Mouse (Mus musculus): ENCODE measurements at regions not wholly inside any gene's neighbourhood (a gene's known extent, or its start where the extent isn't known, plus 50 kb on each side); places are given as distances from the start of the nearest gene placed in this dataset.
"Not testable (repeated sequence)": the region's sequence is repeated elsewhere in the genome, so short reads cannot be mapped to it uniquely, and the experiment has no call there.

DNA sequence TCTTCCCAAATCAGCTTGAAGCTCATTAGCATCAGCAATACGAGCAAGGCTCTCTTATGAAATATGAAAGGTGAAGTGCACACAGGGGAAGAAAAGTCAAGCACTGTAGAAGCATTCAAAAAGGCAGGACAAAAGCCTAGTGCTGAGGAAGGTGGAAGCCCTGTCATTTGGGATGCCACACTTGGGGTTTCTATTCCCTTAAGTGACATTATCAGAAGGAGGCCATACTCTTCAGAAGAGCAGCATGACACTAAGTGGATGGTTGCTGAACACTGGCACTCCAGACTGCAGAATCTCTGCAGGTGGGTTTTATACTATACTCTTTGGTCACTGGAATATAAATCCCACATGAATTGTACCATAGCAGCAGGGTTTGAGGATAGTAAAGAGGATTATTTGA lies 120.4 kb upstream of the Pcsk1 start:
- DNase-seq, result no peak

- DNase-seq, result peak; percentile 13
Observed at GRCm38 (mm10) chr13:74955876-74956275, 133.8 kb upstream of the Pcsk1 start.

DNA sequence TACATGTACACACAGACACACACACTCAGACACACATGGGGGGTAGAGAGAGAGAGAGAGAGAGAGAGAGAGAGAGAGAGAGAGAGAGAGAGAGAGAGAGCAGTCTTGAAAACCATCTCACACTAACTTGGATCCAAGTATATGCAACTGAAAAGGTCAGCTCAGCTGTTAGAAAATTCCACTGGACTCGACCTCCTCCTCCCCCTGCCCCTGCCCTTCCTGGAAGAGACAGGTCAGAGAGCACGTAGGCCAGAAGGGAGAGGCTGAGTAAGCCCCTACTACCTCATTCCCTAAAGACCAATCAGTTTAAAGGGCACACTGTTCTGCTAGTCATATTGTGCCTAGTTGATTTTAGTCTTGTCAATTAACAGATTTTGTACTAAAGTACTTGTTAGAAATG lies 105.0 kb upstream of the Cast start:
- DNase-seq, result not testable (repeated sequence)

GRCm38 (mm10) chr13:74903213-74904055 lies 94.8 kb upstream of the Cast start:
- DNase-seq, result no peak

DNA sequence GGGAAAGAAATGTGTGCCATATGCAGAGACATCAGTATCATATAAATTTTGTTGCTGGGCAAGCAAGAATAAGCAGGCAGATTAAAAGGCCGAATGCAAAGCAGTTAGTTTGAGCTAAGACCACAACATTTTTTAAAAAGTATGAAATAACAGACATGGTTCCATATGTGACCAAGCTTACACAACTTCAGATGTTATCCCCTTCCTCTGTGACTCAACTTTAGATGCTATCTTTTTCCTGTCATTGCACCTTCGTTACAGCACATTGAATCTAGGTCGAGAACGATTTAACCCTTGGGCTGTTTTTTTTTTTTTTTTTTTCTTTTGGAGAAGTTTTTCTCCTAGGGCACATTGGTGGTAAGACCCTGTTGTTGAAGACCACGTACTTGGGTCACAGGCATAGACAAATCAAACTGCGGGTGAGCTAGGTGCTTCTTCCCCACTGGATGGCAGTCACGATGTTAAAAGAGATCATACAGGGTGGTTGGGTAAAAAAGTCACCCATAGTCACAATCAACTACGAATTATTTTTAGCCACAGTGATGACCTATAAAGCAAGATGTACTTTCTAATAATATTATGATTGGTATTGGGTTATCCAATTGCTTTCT lies 81.4 kb upstream of the Cast start:
- DNase-seq, result no peak

GRCm38 (mm10) chr13:74867720-74868119 lies 59.1 kb upstream of the Cast start:
- DNase-seq, result no peak

GRCm38 (mm10) chr13:74864000-74864399 lies 55.4 kb upstream of the Cast start:
- DNase-seq, result no peak

DNA sequence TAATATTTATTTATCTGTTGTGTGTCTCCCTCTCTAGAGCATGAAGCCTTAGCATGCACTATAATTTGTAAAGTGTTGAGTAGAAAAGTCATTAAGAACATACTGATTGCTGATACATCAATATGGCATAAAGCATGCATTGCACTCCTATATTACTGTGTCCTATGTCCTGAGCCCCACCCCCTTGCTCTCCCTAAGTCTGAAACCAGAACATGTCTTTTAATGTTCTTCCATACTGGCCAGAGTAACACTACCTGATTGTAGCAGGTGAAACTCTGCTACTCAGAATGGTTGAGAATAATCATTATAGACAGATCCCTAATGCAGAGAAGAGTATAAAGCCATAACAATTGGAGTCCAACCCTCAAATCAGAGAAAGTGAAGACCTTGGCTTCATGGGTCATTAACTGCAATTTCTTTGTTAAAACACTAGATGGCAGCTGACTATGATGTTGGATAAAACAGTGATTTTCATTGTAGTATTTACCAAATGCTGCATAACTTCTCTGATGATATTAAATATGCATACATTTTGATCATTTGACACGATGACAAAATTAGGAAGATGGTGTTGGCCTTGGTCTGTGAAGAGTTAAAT lies 52.9 kb upstream of the Cast start:
- DNase-seq, result no peak
